Mouse (Mus musculus): Measurements from ENCODE around the gene Dennd1a.
A peak's percentile ranks its signal among the peaks of the same experiment; 100 is the strongest.

Gene Dennd1a

DNA sequence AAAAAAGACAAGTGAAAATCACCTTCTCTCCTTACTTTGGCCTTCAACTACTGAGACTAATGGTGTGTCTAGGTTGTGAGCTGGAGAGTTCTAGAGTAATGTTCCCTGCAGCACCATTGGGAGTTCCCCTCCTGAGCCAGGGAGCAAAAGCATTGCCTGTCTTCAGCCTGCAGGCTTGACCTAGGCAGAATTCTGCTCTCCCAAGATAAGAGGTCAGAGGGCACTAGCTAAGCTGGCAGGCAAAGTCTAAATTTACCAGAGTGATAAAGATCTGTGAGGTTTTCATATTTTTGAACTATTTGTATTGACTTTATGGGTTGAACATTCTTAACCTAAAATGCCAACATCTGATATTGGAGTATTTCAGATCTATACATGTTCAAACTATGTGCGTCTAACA is 125.7 kb downstream of the Dennd1a start:
- no peak for DNase-seq

DNA sequence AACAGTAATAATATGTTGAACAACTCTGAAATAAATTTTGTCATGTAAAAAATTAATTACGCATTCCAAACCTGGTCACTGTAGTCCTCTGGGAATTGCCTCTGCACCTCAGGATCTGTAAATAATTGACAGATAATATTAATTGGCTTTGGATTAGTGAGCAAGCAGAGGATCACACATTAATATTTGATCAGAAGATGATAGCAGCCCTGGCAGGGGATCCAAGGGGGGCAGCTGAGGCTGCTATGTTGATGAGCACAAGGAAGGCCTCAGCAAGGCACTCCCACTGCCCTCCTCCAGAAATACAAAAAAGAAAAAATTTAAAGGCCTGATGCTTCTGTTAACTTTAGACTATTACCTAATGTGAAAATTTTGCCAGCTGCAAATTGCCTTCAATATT is 127.5 kb downstream of the Dennd1a start:
- DNase-seq = peak; percentile 10 to 27

DNA sequence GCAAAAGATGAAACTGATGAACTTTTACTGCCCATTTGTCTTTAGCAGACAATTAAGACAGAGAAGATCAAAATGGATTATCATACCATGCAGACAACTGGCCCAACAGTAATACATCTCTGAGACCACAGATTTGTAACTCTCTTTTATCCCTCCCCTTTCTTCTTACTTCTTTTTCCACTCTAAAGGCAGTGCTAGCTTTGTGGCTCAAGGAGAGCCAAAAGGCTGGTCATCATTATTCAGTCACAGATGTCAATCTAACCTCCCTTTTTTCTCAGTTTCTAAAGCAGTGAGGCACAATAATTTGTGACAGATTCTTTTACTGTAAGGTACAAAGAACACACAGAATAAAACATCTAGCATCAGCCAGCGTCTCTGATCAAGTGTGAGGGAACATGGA is 130.2 kb downstream of the Dennd1a start:
- DNase-seq = no peak

DNA sequence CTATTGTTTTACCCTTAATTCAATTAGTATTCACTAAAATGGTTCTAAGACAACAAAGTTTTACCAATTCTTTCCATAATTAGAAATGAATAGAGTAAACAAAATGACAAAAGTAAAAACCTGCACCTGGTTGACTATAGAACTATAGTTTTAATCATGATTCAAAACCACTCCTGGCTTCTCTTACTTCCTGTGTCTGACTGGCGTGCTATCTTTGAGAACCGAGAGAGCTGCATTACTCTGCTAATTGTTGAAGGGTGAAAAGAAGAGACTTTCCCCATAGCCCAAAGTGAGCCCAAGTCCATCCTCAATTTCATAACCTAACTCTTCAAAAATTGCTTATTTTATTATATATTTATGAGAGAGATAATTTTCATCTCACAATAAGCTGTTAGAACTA is 131.2 kb downstream of the Dennd1a start:
- DNase-seq = no peak

DNA sequence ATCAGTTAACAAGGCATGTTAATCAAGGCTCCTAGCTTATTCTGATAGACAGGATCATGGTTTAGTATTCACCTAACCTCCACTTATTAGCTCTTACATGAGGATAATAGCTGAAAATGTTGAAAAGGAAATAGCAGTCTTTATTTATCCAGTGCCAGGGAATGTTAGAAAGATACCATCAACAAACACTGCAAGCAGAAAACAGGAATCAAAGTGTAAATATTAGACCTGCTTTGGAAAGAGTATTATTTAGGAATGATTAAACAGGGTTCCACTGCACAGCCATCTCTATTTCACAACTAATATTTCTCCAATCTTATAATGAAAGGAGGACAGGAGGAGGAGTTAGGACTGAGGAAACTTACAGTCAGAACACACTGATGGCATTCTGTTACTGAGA is 142.4 kb downstream of the Dennd1a start:
- DNase-seq = no peak

DNA sequence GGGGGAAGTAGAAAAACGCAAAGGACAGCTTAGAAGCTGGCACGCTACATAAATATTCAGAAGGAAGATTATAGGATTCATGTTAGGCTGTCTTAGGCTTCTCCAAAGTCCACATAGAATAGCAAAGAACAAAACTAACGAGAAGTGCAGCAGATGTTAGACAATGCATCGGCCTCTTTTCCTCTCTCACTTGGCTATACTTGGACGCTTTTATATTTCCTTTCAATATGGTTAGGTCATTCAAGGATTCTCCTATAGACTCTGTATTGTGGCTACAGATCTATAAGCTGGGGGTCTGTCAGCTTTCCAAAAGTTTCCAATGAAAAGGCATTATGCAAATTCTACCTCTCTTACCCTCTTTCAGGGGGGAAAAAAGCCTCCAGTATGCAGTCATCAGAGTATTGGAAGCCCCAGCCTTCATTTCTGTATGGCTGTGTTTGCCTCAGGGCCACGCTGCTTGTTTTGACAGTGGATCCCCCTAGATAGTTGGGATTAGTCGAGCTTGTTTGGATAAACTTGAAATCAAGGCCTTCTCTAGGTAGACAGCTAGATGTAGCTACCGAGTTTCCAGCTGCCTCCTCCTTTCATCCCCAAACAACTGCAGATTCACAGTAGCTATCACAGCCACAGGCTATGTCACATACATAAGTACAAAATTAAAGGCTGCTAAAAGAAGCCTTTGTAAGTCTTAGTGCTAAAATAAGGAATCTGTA is 143.0 kb downstream of the Dennd1a start:
- DNase-seq = no peak

DNA sequence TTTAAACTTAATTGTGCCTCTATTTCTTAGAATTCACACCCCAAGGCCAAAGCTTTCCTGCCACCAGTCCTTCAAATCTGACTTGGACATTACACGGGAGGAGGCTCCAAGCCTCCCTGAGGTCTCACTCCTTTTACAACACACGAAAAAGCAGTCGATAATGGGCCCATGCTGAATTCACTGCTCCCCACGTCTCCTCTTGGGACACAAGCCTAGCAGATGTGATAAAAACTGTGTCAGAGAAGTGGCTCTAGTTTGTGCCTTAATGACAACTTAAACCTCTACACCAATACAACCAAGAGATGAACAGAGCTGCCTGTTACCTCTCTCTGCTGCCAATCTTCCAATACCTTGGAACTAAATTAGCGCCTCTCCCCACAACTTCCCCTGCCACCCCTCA is 144.3 kb downstream of the Dennd1a start:
- no peak for DNase-seq

DNA sequence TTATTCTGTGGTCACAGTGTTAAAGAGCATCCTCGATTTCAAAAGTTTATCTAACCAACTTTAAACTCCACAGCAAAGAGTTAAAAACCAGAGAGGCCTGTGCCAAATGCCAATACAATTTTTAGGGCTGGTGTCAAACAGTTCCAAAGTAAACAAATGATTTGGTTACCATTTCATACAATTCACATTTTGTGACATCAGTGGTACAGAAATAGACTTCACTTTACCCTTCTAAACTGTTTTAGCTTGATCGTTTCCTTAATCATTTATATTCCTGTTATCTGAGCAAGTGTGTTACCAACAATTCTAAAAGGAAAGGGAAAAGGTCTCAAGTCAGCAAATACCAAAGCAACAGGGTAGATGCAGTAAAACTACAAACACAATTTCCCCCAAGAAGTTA is 145.0 kb downstream of the Dennd1a start:
- no peak for DNase-seq

DNA sequence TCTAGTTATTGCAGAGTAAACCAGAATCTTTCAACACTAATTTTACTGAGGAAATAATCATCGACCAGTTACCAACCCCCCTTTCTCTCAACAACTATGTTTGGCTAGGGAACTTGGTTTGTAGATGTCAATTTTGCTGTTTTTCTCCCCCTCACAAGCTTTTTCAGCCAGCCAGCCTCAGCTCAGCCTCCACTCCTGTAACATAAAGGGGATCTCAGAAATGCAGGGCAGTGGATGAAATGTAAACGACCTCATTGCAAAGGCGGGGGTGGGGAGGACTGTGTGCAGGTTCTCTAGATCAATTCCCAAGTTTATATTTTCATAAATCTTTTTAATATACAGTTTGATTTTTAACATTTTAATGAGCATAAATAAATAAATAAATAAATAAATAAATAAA is 147.7 kb downstream of the Dennd1a start:
- DNase-seq = no peak

DNA sequence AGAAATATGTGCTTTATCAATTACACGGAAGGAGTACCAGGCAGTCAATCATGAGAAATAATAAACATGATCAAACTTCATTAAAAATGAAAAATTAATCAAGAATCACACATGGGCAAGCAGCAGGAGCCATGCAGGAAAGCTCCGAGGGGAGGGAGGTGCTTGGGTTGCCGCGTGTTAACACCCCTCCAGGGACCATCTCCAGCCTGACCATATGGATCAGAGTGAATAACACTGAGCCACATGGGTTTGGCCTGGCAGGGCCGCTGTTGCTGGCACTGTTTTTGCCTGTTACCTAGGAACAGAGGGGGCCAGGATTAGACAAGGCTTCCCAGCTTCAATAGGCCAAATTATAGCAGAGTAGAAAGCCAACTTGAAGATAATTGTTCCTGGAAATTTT is 150.1 kb downstream of the Dennd1a start:
- DNase-seq = no peak

DNA sequence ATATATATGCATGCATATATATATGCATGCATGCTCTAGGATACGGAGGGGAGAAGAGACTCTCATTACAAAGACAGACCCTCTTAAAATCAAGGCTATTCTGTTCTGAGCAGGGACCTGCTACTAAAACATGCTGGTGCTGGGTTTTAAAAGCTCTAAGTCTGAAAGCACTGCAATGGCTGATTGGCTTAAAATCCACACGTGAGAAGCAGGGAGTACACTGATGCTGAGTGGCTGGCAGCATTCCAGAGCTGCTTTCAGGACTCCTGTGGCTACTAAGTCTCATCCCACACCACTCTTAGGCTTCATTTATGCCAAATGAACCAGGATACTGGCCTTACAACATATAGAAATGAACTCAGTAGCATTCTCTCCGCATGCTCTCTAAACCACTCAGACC is 151.8 kb downstream of the Dennd1a start:
- peak in 1 of 2 experiments; percentile 35 for DNase-seq

DNA sequence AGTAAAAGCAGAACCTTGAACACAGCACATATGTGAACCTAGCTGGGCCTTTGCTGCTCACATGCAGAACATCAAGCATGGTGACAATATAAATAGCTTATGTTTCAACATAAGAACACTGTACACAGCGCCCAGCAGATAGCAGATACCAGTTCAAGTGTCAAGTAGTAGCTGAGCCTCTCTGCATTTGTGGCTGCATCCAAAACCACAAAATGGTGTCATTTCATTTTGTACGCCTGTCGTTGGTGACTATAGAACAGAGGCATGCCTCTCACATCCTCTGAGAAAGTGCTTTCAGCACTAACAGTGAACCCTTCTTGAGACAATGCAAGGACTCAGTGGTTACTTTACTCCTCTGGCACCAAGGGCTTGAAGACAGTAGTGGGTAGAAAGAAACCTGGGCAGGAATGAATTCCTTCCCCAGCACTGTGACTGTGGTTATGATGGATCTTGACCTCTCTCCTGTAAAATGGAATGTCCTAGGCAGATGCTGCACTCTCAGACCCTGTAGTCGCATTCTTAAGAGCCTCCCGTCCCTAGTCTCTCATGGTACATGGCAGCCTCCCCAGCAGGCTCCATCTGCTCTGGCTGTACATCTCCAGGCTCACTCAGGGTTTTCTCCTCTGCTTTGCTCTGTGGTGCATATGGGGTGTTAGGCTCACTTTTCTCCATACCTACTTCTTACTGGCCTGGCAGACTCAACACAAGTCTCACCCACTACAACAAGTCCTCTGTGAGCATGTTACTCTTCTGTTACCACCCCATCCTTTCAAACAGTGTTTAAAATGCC is 154.0 kb downstream of the Dennd1a start:
- DNase-seq = no peak

DNA sequence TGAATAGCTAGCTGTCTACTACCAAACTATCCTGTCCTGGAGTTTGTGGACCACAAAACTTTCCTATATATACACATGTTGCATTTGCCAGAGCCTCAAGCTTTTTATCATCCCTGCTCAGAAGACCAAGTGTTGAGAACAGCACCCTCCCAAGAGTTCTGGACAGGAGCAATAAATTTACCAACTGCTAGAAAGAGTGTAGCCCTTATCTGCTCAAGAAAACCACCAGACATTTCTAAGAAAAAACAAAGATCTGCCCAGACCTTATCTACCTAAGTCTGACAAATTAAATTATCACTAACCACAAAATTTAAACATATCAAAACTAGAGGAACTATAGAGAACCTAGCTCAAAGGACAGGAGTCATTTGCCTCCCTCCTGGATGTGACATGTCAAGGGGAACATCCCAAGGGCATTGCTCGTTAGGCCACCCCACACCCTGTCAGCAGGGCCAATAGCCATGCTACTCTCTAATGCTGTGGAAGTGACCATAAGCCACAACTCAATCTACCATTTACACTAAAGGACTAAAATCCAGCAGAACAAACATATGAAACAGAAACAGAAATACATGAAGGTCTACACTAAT is 154.9 kb downstream of the Dennd1a start:
- no peak for DNase-seq

DNA sequence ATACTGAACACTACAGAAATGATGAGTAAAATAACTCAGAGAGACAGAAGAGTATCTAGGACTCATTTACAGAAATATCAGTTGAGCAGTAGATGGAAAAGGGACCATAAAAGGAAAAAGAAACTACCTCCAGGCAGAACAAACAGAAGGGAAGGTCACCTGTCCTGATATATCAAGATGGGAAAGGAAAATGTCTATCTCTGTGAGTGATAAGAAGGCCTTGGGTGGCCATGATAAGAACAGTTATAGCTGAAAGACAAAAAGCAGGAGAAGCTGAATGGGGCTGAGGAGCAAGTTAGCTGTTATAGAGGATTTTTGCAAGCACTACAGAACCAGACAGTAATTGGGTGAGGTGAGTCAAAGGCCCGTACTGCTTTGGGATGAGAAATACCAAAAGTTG is 155.7 kb downstream of the Dennd1a start:
- DNase-seq = no peak

DNA sequence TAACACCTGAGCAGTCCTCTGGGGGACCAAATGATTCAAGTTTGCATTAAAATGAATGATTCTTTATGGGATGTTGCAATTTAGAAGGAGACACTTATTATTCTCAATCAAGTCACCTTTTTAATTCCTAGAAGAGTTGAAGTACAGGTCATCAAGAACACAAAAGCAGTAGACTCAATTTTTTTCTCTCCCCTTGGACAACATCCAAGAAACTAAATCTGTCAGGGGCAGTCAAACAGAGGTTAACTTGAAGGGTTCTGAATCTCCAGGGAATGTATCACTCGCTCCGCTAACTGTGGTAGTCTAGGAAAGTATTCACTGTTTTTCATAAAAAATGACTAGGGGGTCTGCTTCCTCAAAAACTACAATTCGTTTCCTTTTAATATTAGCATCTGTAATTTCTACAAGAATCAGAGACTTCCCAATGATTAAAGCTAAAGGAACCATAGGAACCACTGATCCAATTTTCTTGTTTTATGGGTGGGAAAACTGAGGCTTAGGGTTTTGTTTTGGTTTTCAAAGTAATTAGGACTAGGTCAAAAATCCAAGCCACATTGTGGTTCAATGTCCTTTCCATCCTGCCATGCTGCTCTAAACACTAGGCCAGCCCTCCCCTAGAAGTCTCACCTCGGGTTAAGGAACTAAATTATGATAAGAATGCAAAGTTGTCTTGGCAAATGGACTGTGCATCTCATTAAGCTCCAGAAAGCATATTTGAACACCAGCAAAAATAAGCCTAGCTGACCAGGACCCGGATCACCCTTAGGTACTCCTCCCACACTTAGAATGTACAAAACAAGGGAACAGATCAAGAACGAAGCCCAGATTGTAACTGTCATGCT is 157.0 kb downstream of the Dennd1a start:
- DNase-seq = peak; percentile 6 to 39

DNA sequence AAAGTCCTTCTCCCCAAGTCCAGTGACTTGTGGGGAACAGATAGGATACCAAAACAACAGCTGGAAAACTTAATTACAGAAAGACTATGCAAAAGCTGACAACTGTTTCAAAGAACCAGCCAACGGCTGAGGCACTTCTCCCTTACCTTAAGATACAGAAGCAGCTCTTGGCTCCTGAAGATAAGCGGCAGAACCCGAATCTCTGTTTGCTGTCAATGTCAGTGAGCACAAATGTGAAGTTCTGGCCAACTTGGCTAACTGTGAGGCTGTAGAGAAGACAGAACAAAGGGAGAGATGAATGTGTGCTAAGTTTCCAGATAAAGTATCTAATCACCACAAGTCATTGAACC is 160.8 kb downstream of the Dennd1a start:
- no peak for DNase-seq

DNA sequence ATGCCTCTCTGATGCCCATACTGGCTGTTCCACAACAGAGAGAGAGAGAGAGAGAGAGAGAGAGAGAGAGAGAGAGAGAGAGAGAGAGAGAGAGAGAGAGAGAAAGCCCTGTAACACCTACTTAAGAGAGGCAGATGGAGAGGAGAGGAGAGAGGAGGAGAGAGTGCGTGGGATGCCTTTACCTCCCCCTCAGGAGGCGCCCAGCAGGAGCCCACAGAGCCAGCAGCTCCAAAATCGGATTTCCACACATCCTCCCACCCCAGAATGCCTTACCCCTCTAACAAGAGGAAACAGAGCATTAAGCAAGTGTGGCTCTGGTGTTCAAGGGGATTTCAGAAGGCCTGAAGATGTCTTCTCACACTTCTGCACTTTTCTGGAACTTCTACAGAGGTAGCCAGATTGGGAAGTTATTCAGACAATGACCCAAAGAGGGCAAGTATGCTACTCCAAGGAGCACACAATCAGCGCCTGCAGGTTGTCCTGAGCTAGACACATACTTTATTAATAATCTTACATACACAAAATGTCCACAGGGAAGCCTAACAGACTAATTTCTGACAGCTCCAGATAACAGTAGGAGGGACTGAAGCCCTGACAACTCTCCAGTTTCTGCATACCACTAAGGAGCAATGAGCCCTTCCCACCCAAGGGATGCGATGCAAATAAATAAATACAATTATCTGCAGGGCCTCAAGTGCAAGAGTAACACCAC is 161.4 kb downstream of the Dennd1a start:
- DNase-seq = no peak

DNA sequence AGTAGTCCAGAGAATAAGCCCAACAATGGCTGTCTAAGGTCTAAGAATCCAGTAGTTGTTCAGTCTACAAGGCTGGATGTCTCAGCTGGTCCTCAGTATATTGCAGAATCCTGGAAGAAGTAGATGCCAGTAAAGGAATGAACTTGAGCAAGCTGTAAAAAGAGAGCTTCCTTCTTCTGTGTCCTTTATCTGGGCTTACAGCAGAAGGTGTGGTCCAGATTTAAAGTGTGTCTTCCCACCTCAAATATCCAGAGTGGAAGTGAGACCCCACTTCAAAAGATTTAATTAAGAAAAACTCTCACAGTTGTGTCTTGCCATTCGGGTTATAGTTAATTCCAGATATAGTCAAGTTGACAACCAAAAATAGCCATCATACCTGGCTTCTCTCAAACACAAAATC is 162.5 kb downstream of the Dennd1a start:
- DNase-seq = no peak

DNA sequence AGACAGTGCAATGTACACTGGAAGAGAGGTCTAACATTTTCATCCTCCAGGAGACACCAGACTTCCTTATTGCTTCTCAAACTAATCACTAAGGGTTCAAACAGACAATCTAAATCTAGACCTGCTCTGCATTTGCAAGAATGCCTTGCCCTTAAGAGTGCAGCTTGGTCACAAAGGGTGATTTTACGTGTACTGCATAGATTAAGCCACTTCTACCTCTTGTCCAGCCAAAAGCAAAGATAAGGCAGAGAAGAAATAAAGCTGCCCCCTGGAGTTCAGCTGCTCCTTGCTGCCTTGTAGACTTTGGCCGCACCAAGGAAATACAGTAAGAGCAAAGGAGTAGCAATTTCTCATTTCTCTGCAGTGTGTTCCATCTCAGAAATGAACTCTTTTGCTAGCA is 172.2 kb downstream of the Dennd1a start:
- peak; percentile 36 to 42 for DNase-seq

DNA sequence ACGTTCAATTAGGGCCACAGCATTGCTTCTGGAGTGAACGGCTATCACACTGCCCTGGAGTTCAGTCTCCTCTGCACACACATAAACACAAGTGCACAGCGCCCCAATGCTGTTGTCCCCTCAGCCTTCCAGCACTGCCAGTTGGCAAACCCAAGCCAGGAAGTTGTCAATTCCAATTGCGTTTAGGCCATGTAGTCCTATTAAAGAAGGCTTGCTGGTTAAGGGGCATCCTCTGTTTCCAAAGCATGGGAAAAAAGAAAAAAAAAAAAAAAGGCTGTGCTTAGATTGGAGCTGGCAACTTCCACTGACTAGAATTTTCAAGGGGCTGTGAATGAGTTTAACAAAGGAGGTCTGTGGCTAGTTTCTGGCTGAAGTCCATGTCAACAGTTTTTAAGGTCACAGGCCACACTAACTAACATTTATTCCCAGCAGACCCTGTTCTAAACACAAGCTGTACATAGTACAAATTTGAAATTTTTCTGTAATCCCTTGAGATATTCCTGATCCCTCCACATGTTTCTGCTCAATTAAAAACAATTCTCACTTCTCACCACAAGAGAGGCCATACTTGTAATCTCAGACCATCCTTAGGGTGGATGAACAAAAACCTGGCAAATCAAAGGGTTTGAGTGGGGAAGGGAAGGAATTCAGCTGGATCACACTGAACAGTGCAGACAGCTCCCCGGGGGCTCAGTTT is 175.4 kb downstream of the Dennd1a start:
- DNase-seq = no peak

DNA sequence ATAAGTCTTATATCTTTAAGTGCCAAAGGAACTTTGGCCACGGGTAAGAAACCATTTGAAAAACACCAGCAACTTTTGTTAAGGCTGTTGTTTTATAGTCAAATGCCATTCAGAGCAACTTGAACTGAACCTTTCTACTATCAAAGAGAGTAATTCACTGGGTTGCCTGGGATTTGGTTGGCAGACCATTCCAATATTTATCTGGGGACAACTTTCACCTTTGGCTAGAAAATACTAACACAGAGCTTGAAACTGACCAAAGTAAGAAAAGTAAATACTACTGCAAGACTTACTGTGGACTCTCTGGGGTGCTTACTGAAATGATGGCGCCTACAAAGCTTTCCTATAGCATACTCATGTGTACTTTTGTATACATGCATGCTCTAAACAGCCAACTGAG is 178.6 kb downstream of the Dennd1a start:
- no peak for DNase-seq

DNA sequence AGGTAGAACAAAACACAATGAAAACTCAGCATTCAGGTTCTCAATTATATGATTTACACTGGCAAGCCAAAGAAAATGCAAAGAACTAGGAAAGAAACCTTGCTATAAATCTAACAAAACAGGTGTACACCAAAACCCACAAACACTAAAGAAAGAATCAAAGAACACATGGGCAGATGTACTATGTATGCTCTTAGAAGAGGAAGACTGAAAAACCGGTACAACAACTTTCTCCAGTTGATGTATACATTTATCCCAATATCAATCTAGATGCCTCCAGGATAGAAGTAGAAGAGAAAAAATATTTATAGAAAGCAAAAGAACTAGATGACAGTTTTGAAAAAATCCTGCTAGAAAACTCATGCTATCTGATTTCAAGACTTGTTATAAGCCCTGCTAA is 184.5 kb downstream of the Dennd1a start:
- DNase-seq = no peak
